26 mouse cellular contexts compared by ENCODE assay signal in genomic region chr19:32302835-32303381, GRCm38 (mm10).
DNase-seq lines count a peak whose midpoint lies in the region; ATAC-seq and TF ChIP-seq lines count a peak whose summit lies in the region.
"Had no signal": no experiment of that assay in that cellular context is flagged by ENCODE, and none has a peak within 500 bp of the region (broad histone marks: within the 10 kb centered on the region; RNA-seq: fewer than 3 reads in every experiment).

No protein-coding gene starts in this region.

- intact Hi-C loops in heart, adult 2 months (cut with DNase I) = loop anchor here (1.0 to 5.0 kb wide), 2 partner anchors 9 to 91 kb away; no protein-coding TSS in a partner anchor
- intact Hi-C loops in left cerebral cortex, adult 2 months (cut with DNase I) = no loop called here
- intact Hi-C loops in left cerebral cortex, postnatal 4 days (cut with DNase I) = no loop called here

- TF ChIP-seq CTCF in heart, adult 2 months (IDR thresholded peaks at IDR 0.05) = no peak
- no peak for TF ChIP-seq CTCF in left cerebral cortex, adult 2 months (IDR thresholded peaks at IDR 0.05)

- H3K9ac ChIP-seq in heart, adult 2 months (ENCODE audit: low read depth, low read length) = no peak overlapping the region
- H3K9ac ChIP-seq in heart, embryonic 11.5 days (ENCODE audit: low read depth, low read length) = no peak overlapping the region
- H3K9ac ChIP-seq: embryonic facial prominence, embryonic 12.5 days; forebrain, postnatal 0 days; heart, embryonic 12.5 days; hindbrain, embryonic 15.5 days; intestine, embryonic 15.5 days; liver, embryonic 15.5 days; neural tube, embryonic 13.5 days; stomach, embryonic 15.5 days had no signal

- H3K79me2 ChIP-seq in heart, adult 2 months (replicated peaks; ENCODE audit: control insufficient read depth, insufficient read depth, low read length) = no peaks in the 10 kb centered on the region

- TF ChIP-seq EP300 in heart, adult 2 months (IDR thresholded peaks at IDR 0.05; ENCODE audit: insufficient read depth, low read depth, low read length) = no peak

- peaks cover 11% of the 10 kb centered on the region for H3K36me3 ChIP-seq in heart, adult 2 months (ENCODE audit: control insufficient read depth, insufficient read depth, low read length)
- H3K36me3 ChIP-seq in heart, embryonic 11.5 days (ENCODE audit: control insufficient read depth, insufficient read depth, low read length) = no peaks in the 10 kb centered on the region
- H3K36me3 ChIP-seq: embryonic facial prominence, embryonic 12.5 days; hindbrain, embryonic 15.5 days; intestine, embryonic 15.5 days; liver, embryonic 15.5 days; neural tube, embryonic 13.5 days; stomach, embryonic 15.5 days had no signal

- no peak for ATAC-seq in heart, embryonic 11.5 days (replicated peaks; ENCODE audit: insufficient number of reproducible peaks, low FRiP score, low TSS enrichment)
- no peak for ATAC-seq in monocyte, adult 5-6 weeks (replicated peaks; ENCODE audit: insufficient number of reproducible peaks, low FRiP score, low TSS enrichment, poor library complexity, severe bottlenecking)
- ATAC-seq: forebrain, postnatal 0 days; intestine, embryonic 15.5 days had no signal

- H3K27me3 ChIP-seq in heart, adult 2 months (ENCODE audit: control insufficient read depth, insufficient read depth, low read length) = no peaks in the 10 kb centered on the region
- H3K27me3 ChIP-seq in heart, embryonic 11.5 days (ENCODE audit: control insufficient read depth, insufficient read depth, low read length) = no peaks in the 10 kb centered on the region
- H3K27me3 ChIP-seq: embryonic facial prominence, embryonic 12.5 days; heart, embryonic 12.5 days; hindbrain, embryonic 15.5 days; intestine, embryonic 15.5 days; liver, embryonic 15.5 days; neural tube, embryonic 13.5 days; stomach, embryonic 15.5 days had no signal

- no peak for DNase-seq in heart, adult 2 months
- no peak for DNase-seq in left cerebral cortex, adult 2 months (ENCODE audit: extremely low spot score in 1 of 2, low spot score in 2 of 2)
- no peak for DNase-seq in left cerebral cortex, postnatal 4 days
- peak; percentile 43 for DNase-seq in CD4-positive, CD25-positive, alpha-beta regulatory T cell, adult 2 months (ENCODE audit: low read depth, low spot score)
- DNase-seq in spleen, adult 18-20 months = no peak
- DNase-seq: adrenal gland, postnatal 25 days; cerebellum, adult 11 months; cerebellum, postnatal 14 days; forebrain, postnatal 0 days; gastrocnemius, postnatal 36 days; kidney, adult 8-10 months; midbrain, embryonic 14.5 days; right cerebral cortex, adult 18-20 months; right cerebral cortex, postnatal 4 days; thymus, postnatal 25 days had no signal

- peak overlapping the region; percentile 97 for H3K27ac ChIP-seq in heart, adult 2 months
- H3K27ac ChIP-seq in heart, embryonic 11.5 days (ENCODE audit: low read depth, low read length) = no peak overlapping the region
- H3K27ac ChIP-seq in left cerebral cortex, adult 2 months = peak overlapping the region; percentile 29; the same call in 1 of the 2 replicates
- H3K27ac ChIP-seq in brown adipose tissue, adult 24 weeks (replicated peaks; ENCODE audit: low read depth, low read length) = peak overlapping the region; percentile 76
- H3K27ac ChIP-seq: embryonic facial prominence, embryonic 12.5 days; hindbrain, embryonic 15.5 days; liver, embryonic 15.5 days; macrophage; neural tube, embryonic 13.5 days had no signal

- H3K4me2 ChIP-seq in heart, embryonic 11.5 days = no peak overlapping the region
- H3K4me2 ChIP-seq: embryonic facial prominence, embryonic 12.5 days; heart, embryonic 12.5 days; hindbrain, embryonic 15.5 days; intestine, embryonic 15.5 days; liver, embryonic 15.5 days; neural tube, embryonic 13.5 days; stomach, embryonic 15.5 days had no signal

- no peak overlapping the region for H3K4me3 ChIP-seq in heart, adult 2 months
- no peak overlapping the region for H3K4me3 ChIP-seq in heart, embryonic 11.5 days (ENCODE audit: low read depth, low read length)
- H3K4me3 ChIP-seq in left cerebral cortex, adult 2 months = no peak overlapping the region
- no peak overlapping the region for H3K4me3 ChIP-seq in brown adipose tissue, adult 24 weeks (ENCODE audit: insufficient read depth, low read depth, low read length)
- H3K4me3 ChIP-seq: embryonic facial prominence, embryonic 12.5 days; heart, embryonic 12.5 days; hindbrain, embryonic 15.5 days; intestine, embryonic 15.5 days; liver, embryonic 15.5 days; neural tube, embryonic 13.5 days; stomach, embryonic 15.5 days had no signal

- WGBS in heart, adult 2 months = 61% methylated on average over 5 of the region's 5 CpGs
- WGBS in heart, embryonic 11.5 days (ENCODE audit: insufficient replicate concordance) = 63% methylated on average over 5 of the region's 5 CpGs

- TF ChIP-seq POLR2A in heart, adult 2 months (IDR thresholded peaks at IDR 0.05; ENCODE audit: insufficient read depth, low read depth, low read length) = 0 out of 2 replicates have a peak, but pooled peaks have one; percentile 32

- H3K9me3 ChIP-seq in heart, embryonic 11.5 days (replicated peaks; ENCODE audit: control insufficient read depth, low read length) = no peaks in the 10 kb centered on the region
- H3K9me3 ChIP-seq: embryonic facial prominence, embryonic 12.5 days; heart, embryonic 12.5 days; hindbrain, embryonic 15.5 days; intestine, embryonic 15.5 days; liver, embryonic 15.5 days; neural tube, embryonic 13.5 days; stomach, embryonic 15.5 days had no signal

- peaks cover 15% of the 10 kb centered on the region for H3K4me1 ChIP-seq in heart, adult 2 months (ENCODE audit: control insufficient read depth, insufficient read depth, low read length)
- H3K4me1 ChIP-seq in heart, embryonic 11.5 days (ENCODE audit: control insufficient read depth, insufficient read depth, low read length) = peaks cover 20% of the 10 kb centered on the region
- peaks cover 20% of the 10 kb centered on the region for H3K4me1 ChIP-seq in brown adipose tissue, adult 24 weeks (ENCODE audit: control insufficient read depth, insufficient read depth, insufficient read length, low read length)
